Mouse (Mus musculus): ENCODE data around the gene Slc4a11. TPM values are rescaled to one million over a fixed set of nuclear protein-coding genes. Genes with fewer than 3 reads are reported as not detected.

Slc4a11 gene
- polyA plus RNA-seq, 1 experiment from 2014 or later = 0.13 TPM

Other genes with a start within 250 kb of the Slc4a11 start
- 86.1 and 86.3 TPM in 2 replicates for gene Ptpra, start 247.2 kb downstream of the Slc4a11 start, polyA plus RNA-seq (2016; fragmentation: Nextera tagmentation; extraction: Ambion mirVana)
- gene Mrps26, start 133.8 kb downstream of the Slc4a11 start, polyA plus RNA-seq (2016; fragmentation: Nextera tagmentation; extraction: Ambion mirVana) = 66.9 and 67.2 TPM in 2 replicates
- gene Oxt, start 121.3 kb downstream of the Slc4a11 start, polyA plus RNA-seq (2016; fragmentation: Nextera tagmentation; extraction: Ambion mirVana) = not detected in 2 replicates
- 0.54 and 0.96 TPM in 2 replicates for gene Avp, start 115.0 kb downstream of the Slc4a11 start, polyA plus RNA-seq (2016; fragmentation: Nextera tagmentation; extraction: Ambion mirVana)
- 15.6 and 16.1 TPM in 2 replicates for gene Fastkd5, start 67.5 kb downstream of the Slc4a11 start, polyA plus RNA-seq (2016; fragmentation: Nextera tagmentation; extraction: Ambion mirVana)
- gene Ubox5, start 67.5 kb downstream of the Slc4a11 start, polyA plus RNA-seq (2016; fragmentation: Nextera tagmentation; extraction: Ambion mirVana) = 8.8 TPM in 2 replicates
- 1.8 TPM in 2 replicates for gene Lzts3, start 54.7 kb downstream of the Slc4a11 start, polyA plus RNA-seq (2016; fragmentation: Nextera tagmentation; extraction: Ambion mirVana)
- 44.5 and 46.3 TPM in 2 replicates for gene Ddrgk1, start 32.9 kb downstream of the Slc4a11 start, polyA plus RNA-seq (2016; fragmentation: Nextera tagmentation; extraction: Ambion mirVana)
- 79.7 and 84.1 TPM in 2 replicates for gene Itpa, start 29.9 kb downstream of the Slc4a11 start, polyA plus RNA-seq (2016; fragmentation: Nextera tagmentation; extraction: Ambion mirVana)
- gene 4930402H24Rik, start 208.9 kb upstream of the Slc4a11 start, polyA plus RNA-seq (2016; fragmentation: Nextera tagmentation; extraction: Ambion mirVana) = 61.1 and 66.5 TPM in 2 replicates
- gene Atrn, start 209.0 kb upstream of the Slc4a11 start, polyA plus RNA-seq (2016; fragmentation: Nextera tagmentation; extraction: Ambion mirVana) = 7.2 and 10.1 TPM in 2 replicates